24 mouse cellular contexts compared by ENCODE assay signal in genomic region chr6:100411968-100412367, GRCm38 (mm10).
"Had no signal": no experiment of that assay in that cellular context is flagged by ENCODE, and none has a peak within 500 bp of the region (broad histone marks: within the 10 kb centered on the region; RNA-seq: fewer than 3 reads in every experiment).

No protein-coding gene starts in this region.

- H3K36me3 ChIP-seq: heart, embryonic 13.5 days; heart, embryonic 15.5 days; hindbrain, embryonic 13.5 days; hindbrain, embryonic 15.5 days; limb, embryonic 12.5 days; liver, embryonic 13.5 days; liver, embryonic 15.5 days had no signal

- H3K27ac ChIP-seq: heart, adult 2 months; heart, embryonic 13.5 days; heart, embryonic 15.5 days; hindbrain, embryonic 13.5 days; hindbrain, embryonic 15.5 days; hindbrain, postnatal 0 days; limb, embryonic 12.5 days; liver, embryonic 13.5 days; liver, embryonic 15.5 days had no signal

- H3K4me2 ChIP-seq: heart, embryonic 11.5 days; heart, embryonic 13.5 days; heart, embryonic 15.5 days; hindbrain, embryonic 13.5 days; hindbrain, embryonic 15.5 days; limb, embryonic 12.5 days; liver, embryonic 11.5 days; liver, embryonic 13.5 days; liver, embryonic 15.5 days had no signal

- H3K9ac ChIP-seq: heart, embryonic 13.5 days; heart, embryonic 15.5 days; hindbrain, embryonic 13.5 days; hindbrain, embryonic 15.5 days; limb, embryonic 12.5 days; liver, embryonic 13.5 days; liver, embryonic 15.5 days had no signal

- H3K4me1 ChIP-seq: hindbrain, embryonic 13.5 days; hindbrain, embryonic 15.5 days; limb, embryonic 12.5 days; liver, embryonic 15.5 days had no signal

- H3K27me3 ChIP-seq: hindbrain, embryonic 15.5 days; liver, embryonic 13.5 days; liver, embryonic 15.5 days had no signal

- H3K4me3 ChIP-seq: heart, adult 2 months; heart, embryonic 13.5 days; heart, embryonic 15.5 days; hindbrain, embryonic 13.5 days; hindbrain, embryonic 15.5 days; limb, embryonic 12.5 days; liver, embryonic 13.5 days; liver, embryonic 15.5 days had no signal

- ATAC-seq: hindbrain, postnatal 0 days; intestine, embryonic 16.5 days had no signal

- DNase-seq: gastrocnemius, postnatal 14 days; gastrocnemius, postnatal 36 days; heart, adult 11 months; heart, adult 2 months; heart, postnatal 14 days; heart, postnatal 36 days; kidney, adult 18-20 months; kidney, postnatal 10 days; kidney, postnatal 36 days; layer of hippocampus, adult 9-11 months; layer of hippocampus, postnatal 36 days; left cerebral cortex, postnatal 4 days; liver; liver, embryonic 13.5 days had no signal

- H3K9me3 ChIP-seq: heart, embryonic 13.5 days; heart, embryonic 15.5 days; hindbrain, embryonic 13.5 days; hindbrain, embryonic 15.5 days; limb, embryonic 12.5 days; liver, embryonic 13.5 days; liver, embryonic 15.5 days had no signal
